Mouse (Mus musculus) neural tube, embryonic 10.5 days (tissue): ENCODE data around the gene Tuba8.

Experiments used
- DNase-seq: peaks from one replicate; pipeline ENCODE4 v3.0.0-alpha.2; 2017; ENCODE audit warnings: low spot score; ENCODE audit errors: extremely low spot score

The Tuba8 gene

DNA sequence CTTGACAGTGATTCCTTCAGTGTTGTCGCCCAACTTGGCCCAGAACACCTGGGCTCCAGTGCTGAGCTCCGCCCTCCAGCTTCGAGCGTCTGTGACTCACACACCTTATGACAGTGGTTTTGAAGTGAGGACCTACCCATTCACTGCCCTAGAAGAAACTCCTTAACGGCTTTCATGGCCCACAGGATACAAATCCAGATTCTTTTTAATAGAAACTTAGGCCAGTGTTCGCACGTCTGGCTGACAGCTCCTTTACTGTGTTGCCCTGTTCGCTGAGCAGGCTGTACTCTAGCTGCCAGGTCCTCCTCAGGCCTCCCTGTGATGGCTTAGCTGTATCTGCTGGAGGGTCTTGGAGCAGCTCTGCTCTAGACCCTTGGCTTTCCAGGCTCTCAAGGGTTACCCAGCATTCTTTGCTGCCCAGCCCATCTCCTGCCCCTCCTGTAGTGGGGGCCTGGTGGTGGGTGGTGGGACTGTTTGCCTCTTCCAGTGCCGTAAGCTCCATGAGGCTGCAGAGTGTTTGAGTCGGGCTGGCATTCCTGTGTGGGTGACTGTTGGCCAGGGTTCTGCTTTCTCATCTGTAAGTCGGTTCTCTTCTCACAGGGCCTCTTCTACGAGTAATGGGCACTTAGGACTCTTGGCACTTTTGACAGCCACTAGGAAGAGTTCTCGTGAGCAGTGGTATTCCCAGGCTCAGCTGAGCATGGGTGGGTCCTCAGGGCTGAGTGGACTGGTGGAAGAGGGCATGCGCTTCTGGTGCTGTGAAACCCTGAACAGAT lies 15.4 kb upstream of the Tuba8 start:
- DNase-seq = no peak

DNA sequence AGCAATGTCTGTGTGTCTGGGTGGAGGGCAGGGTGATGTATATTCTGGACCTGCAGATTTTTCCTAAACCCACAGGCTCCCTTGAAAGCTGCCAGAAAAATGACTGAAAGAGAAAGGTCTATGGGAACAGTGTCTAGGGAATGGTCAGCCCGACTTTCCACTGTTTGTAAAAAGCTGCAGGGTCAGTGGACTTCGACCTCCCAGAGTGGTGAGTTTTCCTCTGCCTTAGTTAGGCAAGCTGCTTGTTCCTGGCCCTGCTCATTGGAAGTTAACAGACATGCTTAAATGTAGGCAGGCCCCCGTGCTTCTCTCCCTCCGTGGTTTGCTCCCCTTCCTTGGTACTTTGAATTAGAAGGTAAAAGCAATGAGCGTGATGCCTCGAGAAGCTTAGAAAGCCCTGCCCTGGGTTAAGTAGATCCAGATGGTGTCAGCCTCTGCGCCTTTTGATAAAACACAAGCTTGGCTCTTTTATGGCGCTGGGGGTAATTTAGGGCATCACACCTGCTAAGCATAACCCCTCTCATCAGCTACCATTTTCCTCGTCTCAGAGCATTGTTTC lies 12.6 kb upstream of the Tuba8 start:
- DNase-seq = no peak

DNA sequence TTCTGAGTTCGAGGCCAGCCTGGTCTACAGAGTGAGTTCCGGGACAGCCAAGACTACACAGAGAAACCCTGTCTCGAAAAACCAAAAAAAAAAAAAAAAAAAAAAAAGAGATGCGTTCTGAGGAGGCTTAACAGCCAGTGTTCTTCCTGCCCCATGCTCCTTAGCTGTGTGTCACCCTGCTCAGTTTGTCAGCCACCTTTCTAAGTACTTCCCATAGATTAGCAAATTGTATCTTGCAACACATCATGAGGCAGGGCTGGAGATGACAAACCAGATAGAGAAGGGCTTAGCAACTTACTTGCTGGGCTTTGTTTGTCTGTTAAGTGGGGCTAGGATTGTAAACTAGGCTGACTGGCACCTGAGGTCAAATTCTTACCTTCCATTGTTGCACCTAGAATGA lies 10.0 kb upstream of the Tuba8 start:
- DNase-seq = no peak

DNA sequence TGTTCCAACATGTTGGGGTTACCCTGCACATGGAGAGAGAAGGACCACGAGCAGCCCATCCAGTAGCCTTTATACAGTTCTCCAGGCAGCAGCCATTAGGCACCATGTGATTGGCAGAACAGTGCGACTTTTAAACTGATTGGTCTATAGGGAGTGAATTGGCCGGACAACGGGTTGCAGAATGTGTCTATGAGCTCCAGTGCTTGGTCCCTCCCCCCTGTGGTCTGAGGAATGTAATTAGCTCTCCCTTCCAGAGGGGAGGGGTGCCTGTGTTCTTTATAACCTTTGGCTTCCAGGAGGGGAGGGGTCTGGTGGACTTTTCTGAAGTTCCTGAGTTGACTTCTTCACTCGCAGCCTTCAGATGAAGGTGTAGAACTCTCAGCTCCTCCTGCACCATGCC lies 8.5 kb upstream of the Tuba8 start:
- no peak for DNase-seq

DNA sequence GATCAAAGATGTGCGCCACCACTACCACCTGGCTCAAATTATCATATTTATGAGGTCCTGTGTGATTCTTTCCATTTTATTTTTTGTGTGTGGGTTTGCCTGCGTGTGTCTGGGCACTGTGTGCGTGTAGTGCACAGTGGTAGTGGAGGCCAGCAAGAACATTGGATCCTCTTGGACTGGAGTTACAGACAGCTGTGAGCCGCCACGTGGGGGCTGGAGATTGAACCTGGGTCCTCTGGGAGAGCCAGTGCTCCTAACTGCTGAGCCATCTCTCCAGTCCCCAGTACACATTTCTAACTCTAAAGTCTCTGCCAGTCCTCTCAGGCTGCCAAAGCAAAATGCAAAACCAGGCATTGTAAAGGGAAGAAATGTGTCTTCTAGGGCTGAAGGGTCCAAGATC lies 4.0 kb upstream of the Tuba8 start:
- no peak for DNase-seq

DNA sequence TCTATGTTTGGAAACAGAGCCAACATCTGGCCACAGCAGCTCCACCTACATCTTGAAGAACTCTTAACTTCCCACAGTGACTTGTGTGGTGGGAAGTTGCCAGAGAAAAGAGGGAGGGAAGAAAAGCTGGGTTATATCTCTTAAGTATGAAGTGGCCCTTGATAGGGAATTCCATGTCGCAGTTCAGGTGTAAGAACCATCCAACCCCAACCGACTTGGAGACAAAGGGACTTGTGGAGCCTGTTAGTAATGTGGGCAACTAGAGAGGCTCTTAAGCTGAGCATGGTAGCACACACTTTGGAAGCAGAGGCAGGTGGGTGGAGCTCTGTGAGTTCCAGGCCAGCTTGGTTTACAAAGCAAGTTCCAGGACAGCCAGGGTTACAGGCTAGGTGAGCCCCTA lies 912 bp upstream of the Tuba8 start:
- DNase-seq = no peak

DNA sequence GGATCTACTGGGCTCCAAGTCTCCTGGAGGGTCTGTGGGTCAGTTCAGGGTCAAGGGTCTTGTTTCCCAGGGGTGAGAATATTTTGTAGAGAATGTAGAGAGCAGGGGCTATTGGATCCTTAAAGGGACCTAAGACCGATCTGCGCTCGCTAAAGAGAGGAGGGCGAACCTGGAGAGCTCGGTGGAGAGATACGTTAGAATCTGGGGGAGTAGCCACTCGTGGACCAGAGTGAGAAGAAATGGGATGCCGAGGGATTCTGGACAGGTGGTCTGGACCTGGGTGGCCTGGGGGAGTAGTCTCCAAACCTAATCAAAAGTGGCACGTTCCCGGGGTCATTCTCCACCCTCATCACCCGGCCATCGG lies 412 bp downstream of the Tuba8 start:
- no peak for DNase-seq

DNA sequence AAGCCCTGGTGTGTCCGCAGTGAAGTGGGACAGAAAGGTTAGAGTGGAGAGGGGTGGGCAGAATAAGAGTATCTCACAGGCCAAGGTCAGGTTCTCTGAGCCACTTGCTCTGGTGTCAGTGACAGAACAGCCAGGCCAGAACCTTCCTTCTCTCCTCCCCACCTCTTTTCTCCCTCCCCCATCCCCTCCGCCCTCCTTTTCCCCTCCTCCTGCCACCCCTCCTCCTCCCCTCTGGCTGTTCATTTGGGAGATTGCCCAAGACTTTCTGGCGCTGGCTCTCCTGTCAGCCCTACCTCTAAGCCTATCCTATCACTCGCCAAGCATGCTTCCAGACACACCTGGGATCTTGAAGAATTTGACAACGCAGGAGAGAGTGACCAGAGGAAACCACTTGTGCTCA lies 1.2 kb downstream of the Tuba8 start:
- DNase-seq = no peak

DNA sequence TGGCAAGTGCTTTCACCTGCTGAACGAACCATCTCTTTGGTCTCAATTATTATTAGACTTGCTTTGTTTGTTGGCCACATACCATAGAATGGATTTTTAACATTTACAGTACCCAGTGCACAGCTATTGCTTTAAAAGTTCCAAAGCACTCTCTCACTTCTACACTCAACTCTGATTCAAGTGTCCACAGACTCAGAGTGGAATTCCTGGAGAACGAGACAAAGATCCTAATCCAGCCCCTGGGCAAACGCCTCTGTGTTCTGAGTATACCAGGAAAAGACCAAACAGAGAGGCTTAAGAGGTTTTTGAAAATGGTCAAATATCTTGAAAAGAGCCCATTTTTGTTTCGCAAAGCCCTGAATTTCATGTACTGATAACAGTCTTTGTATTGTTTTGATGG lies 2.5 kb downstream of the Tuba8 start:
- DNase-seq = no peak

DNA sequence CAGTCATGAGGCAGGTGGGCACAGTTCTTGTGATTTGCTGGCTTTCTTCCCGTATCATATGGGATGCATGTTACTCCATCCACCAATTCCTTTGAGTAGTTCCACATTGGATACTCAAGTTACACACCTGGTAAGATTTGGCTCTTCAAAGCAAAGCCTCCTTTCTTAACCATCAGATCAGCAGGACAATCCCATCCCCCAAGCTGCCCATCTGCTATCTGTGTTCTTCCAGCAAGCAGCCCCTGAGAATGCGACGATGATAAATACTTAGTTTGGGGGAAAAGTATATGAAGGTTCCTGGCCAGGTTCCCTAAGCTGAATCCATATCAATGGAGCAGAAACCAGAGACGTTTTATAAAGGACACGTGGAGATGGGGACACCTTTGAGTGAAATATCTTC lies 3.7 kb downstream of the Tuba8 start:
- DNase-seq = no peak

DNA sequence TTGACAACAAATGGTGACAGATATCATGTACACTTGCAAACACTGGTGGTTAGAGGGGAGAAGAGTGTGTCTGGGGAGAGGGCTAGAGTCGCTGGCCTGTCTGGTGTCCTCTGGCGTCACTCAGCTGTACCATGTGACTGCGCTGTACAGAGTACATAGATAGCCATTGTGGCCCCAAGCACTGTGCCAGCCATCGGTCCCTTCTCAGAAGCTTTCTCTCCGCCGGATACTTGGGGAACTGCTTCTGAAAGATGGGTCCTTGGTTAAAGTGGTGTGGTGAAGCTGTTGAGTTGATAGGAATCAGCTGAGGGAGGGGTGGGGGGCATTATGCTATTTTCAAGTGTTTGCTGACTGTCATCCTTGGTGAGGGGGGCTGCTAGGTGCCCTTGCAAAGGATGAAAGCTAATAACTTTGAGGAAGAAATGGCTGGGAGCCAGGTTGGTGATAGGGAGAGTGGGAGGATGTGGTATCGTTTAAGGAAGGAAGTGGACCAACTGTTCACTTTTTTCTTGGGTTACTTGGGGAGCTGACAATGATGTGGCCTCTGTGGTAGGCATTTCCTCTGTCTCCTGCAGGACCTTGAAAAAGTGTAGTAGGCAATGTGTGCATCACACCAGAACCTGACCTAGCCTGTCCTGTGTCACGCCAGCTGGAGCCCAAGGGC lies 4.3 kb downstream of the Tuba8 start:
- no peak for DNase-seq

DNA sequence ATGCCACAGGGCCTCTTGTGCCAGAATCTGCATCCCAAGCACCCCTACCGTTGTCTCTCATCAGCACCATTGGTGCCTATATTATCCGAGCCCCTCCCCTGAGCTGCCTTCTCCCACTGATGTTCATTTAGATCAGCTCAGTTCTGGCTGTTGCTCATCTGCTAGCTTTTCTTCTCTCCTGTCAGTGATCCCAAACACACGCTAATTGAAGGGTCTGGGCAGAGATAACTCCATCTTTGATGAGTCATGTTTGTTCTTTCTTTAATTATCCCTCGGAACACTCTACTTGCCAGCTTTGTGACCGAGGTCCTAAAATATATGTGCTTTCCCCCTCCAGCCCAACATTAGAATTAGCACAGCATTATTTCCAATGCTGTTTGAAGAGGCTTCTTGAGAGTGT lies 4.8 kb downstream of the Tuba8 start:
- DNase-seq = no peak

DNA sequence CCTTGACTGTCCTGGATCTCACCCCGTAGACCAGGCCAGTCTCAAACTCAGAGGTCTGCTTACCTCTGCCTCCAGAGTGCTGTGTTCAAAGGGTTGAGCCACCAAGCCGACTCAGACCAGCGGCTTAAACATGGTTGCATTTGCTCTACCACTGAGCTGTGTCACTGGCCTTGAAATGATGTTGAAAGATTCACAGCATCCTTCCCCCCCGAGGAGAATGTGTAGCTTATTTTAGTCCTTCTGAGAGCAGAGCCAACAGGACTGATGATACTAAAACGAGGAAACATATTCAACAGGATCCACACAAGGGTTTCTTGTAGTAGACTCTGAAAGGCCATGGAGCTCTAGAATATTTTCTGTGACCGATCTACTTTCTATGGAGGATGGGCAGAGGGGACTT lies 5.4 kb downstream of the Tuba8 start:
- no peak for DNase-seq

DNA sequence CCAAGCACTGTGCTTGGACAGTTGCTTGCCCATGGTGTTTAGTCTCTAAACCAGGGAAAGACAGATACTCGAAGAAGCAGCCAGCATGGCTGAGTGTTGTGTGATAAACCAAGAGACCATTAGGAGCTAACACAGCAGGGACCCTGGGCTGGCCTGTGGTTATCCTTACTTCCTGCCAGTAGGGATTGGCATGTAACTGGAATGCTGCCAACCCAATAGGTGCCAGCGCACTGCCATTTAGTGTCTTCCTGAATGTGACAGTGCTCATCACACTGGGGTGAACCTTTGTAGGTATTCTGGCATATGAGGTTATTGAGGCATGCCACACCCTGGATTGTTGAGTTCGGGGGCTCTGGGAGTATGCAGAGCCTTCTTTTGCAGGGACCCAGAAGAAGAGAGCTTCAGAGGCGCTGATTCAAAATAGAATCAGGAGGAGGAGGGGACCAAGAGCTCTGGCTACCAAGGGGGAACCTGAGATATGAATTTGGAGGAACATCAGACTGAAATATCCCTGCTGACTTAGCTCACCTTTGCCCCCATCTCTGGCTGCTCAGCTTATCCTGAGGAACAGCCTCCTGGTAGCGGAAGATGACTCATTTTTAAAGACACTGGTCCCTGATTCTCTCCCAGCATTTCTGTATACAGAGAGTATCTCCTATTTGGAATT lies 6.2 kb downstream of the Tuba8 start:
- no peak for DNase-seq

DNA sequence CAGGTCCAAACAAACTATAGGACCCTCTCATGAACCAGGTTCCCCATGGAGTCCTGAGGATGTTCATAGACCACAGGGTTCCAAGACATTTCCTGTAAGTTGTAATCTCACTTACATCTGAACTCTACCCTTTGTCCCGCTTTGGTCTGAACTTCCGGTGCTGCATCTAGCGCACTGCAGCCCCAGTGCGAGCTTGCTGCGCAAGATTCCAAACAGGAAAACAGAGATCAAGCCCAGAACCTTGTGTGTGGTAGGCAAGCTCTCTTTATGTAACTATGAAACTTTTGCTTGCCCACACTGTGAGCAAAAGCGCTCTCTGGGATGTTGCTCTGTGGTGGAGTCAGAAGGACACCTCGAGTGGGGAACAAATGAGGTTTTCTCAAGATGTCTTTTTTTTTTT lies 7.5 kb downstream of the Tuba8 start:
- no peak for DNase-seq

DNA sequence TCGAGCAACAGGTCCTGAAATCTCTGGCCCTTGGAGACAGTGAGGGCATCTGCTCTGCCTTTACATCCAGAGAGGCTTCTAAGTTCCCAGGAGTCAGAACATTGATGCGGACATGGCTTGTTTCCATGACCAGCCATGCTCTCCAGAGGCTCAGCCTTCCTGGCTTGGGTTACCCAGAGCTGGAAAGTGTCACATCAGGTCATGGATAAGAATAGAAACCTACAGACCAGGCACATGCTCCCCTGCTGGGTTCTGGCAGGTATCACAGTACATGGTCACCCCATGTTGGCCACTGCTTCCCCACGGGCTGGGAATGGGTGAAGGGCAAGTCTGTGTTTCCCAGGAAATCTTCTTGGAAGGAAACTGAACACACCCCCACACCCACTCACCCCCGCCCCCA lies 8.9 kb downstream of the Tuba8 start:
- no peak for DNase-seq

DNA sequence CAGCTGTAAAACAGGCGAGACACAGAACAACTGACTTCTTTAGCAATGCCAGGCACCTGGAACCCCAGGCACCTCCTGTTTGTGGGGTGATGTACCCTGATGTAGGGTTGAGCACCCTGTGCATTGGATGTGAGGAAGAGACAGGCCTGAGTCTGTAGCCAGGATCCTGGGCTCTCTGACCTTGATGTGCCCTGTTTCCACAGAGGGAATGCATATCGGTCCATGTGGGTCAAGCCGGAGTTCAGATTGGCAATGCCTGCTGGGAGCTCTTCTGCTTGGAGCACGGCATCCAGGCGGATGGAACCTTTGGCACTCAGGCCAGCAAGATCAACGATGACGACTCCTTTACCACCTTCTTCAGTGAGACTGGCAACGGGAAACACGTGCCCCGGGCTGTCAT lies 9.7 kb downstream of the Tuba8 start:
- DNase-seq = no peak

DNA sequence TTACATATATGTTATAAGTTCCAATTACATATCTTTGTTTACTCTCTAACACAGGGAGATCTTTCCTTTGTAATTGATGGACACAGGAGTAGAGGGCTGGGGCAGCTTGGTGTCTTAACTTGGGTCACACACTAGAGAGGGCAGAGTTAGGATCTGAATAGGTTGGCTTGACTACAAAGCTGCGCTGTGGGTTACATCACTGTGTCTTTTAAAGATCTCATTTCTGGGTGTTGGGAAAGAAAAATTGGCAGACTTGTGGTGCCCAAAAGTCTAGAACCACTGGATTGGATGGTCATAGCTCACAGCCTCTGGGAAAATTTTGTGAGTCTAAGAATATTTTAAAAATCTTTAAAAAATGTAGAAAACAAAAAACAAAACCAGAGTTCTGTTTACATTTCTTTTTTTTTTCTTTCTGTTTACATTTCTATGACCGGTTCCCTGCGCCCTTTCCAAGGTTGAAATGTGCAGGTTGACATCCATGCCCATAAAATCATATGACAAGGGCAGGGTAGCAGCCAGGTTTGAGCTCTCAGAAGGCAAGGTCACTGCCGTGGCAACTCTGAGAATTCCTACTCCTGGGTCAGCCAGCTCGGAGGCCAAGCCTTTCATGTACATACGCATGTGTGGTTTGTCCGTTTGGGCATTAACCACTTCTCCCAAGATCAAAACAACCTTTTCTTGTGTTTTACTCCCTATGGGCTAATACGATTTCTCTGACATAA lies 11.5 kb downstream of the Tuba8 start:
- DNase-seq = no peak

DNA sequence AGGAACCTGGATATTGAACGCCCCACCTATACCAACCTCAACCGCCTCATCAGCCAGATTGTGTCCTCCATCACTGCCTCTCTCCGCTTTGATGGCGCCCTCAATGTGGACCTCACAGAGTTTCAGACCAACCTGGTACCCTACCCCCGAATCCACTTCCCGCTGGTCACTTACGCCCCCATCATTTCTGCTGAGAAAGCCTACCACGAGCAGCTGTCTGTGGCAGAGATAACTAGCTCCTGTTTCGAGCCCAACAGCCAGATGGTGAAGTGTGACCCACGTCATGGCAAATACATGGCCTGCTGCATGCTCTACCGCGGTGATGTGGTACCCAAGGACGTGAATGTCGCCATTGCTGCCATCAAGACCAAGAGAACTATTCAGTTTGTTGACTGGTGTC lies 12.5 kb downstream of the Tuba8 start:
- DNase-seq = no peak

DNA sequence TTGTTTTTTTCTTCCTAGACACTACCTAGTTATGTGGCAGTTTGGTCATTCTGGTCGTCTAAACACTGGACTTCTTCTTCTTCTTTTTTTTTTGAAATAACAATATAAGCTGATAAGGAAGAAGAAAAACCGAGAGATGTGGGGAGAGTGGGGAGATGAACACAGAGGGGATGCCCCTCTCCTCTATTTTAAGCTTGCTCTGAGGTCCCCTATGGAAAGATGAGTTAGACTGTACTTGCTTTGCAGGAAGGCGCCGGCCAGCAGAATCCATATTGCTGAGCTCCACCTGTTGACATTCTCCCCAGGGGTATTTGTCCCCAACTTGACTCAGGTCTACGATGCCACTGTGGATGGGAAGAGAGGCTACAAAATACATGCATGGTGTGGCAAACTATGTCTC lies 13.6 kb downstream of the Tuba8 start:
- DNase-seq = no peak

DNA sequence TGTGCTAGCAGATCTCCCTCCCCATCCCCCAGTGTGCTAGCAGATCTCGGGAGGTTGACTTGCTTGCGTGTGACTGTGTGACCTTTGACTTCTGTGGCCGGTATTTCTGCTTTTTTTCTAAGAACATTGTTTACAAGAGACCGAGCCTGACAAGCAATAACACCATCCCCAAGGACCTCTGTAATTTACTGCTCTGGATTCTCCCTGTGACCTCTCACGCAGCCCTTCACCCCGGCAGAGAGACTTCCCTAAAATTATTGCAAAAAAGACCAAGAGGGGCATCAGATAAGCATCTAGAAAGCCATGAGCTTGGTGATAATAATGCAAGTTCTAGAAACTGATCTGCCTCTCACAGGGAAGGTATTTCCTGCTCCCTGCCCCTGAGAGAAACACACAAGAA lies 14.5 kb downstream of the Tuba8 start:
- no peak for DNase-seq

DNA sequence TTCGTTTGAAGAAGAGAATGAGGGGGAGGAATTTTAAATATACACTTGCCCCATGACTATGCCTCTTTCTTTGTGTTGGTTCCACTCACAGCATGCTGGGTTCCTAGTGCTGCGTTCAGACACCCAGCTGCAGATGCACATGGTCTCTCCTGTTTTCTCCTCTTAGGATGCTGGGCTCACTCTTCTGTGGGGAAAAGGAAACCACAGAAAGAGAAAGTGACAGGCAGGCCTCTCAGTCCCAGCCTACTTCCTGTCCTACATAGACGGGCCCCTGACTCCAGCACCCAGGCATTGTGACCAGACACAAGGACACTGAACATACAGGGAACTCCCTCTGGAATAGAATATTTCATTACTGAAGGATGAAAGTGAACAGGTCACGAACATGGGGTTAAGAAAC lies 15.5 kb downstream of the Tuba8 start:
- no peak for DNase-seq
